Mouse (Mus musculus): ENCODE results near the gene Qprt. TPM values are rescaled to one million over a fixed set of nuclear protein-coding genes. Genes with fewer than 3 reads are reported as not detected.
A peak's percentile ranks its signal among the peaks of the same experiment; 100 is the strongest.
"Not testable (repeated sequence)": the region's sequence is repeated elsewhere in the genome, so short reads cannot be mapped to it uniquely, and the experiment has no call there.

The Qprt gene
- total RNA-seq, 1 experiment from 2014 or later, result 2.3 TPM

DNA sequence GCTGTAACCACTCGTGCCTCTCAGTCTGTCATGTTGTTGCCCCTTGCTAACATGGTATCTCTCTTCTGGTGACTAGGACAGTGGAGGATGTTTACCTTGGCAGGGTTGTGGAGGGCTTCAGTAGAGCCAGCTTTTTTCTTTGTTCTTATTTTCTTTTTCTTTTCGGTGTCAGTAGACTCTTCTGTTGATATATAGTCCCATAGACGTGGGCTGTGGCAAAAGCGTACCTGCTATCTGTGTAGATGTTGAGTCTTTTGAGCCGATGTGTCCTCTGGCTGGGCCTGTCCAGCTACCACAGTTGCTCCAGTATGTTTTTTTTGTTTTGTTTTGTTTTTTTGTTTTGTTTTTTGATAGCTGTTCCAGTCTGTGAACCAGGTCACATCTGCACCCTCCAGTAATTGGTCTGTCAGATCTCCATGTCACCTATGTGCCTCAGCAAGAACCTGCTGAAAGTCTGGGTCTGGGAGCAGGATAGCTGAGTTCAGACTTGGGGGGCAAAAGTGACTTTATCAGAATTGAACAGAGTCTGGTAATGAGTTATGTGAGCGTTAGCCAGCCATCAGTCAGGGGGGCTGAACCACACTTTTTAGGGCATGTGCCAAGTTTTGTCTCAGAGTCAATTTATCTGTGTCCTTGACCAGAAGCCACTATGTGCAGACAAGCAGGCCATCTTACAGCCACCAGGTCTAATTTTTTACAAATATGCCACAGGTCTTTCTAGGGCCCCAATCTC is 34.6 kb downstream of the Qprt start, which contains the start of gene Zg16:
TSS of gene Zg16 (minus strand) at position 51 of the 733 bp plus-strand sequence.
- ATAC-seq (replicated peaks in 1 of 2; ENCODE audit: insufficient read depth in 1 of 2, low FRiP score in 2 of 2, low TSS enrichment in 1 of 2, low read depth in 1 of 2, poor library complexity in 2 of 2, severe bottlenecking in 2 of 2), result not testable (repeated sequence)

GRCm38 (mm10) chr7:127085751-127086150 is 36.3 kb downstream of the Qprt start:
- ATAC-seq (replicated peaks in 1 of 2; ENCODE audit: insufficient read depth in 1 of 2, low FRiP score in 2 of 2, low TSS enrichment in 1 of 2, low read depth in 1 of 2, poor library complexity in 2 of 2, severe bottlenecking in 2 of 2), result not testable (repeated sequence)

- ATAC-seq (replicated peaks in 1 of 2; ENCODE audit: insufficient read depth in 1 of 2, low FRiP score in 2 of 2, low TSS enrichment in 1 of 2, low read depth in 1 of 2, poor library complexity in 2 of 2, severe bottlenecking in 2 of 2), result no peak
These were observed 37.2 kb downstream of the Qprt start for GRCm38 (mm10) chr7:127084794-127085193.

GRCm38 (mm10) chr7:127083689-127084088 is 38.3 kb downstream of the Qprt start:
- ATAC-seq (replicated peaks in 1 of 2; ENCODE audit: insufficient read depth in 1 of 2, low FRiP score in 2 of 2, low TSS enrichment in 1 of 2, low read depth in 1 of 2, poor library complexity in 2 of 2, severe bottlenecking in 2 of 2), result no peak

- ATAC-seq (replicated peaks in 1 of 2; ENCODE audit: insufficient read depth in 1 of 2, low FRiP score in 2 of 2, low TSS enrichment in 1 of 2, low read depth in 1 of 2, poor library complexity in 2 of 2, severe bottlenecking in 2 of 2), result no peak
These were observed 39.0 kb downstream of the Qprt start for GRCm38 (mm10) chr7:127082995-127083394.

DNA sequence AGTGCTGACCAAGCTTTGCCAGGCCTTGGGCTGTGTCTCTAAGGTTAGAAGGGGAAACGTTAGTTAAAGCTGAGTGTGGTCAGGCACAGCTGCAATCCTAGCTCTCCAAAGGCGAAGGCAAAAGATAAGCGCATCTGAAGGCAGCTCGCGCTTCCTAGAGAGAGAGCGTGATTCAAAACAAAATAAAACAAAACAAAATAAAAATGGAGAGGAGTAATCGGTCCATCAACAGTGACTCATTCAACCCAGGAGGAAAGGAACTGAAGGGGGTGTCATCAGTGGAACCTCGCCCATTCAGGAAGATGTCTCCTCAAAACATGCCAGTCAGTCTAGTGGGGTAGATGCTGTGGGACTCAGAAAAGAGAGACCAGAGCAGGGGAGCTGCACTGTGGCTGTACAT is 39.8 kb downstream of the Qprt start:
- ATAC-seq (replicated peaks in 1 of 2; ENCODE audit: insufficient read depth in 1 of 2, low FRiP score in 2 of 2, low TSS enrichment in 1 of 2, low read depth in 1 of 2, poor library complexity in 2 of 2, severe bottlenecking in 2 of 2), result no peak

GRCm38 (mm10) chr7:127080045-127080444 is 42.0 kb downstream of the Qprt start:
- ATAC-seq (replicated peaks in 1 of 2; ENCODE audit: insufficient read depth in 1 of 2, low FRiP score in 2 of 2, low TSS enrichment in 1 of 2, low read depth in 1 of 2, poor library complexity in 2 of 2, severe bottlenecking in 2 of 2), result peak; percentile 58 to 77

DNA sequence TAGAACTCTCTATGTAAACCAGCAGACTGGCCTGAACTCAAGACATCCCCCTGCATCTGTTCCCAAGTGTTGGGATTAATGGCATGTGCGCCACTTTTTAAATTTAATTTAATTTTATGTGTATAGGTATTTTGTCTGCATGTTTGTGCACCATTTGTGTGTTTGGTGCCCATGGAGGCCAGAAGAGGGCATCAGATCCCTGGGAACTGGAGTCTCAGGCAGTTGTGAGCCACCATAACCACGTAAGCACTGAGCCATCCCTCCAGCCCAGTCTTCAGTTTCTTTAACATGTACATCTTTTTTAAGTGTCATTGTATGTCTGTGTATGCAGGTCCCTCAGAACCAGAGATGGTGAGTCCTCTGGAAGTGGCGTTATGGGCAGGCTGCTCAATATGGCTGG is 44.3 kb downstream of the Qprt start:
- no peak for ATAC-seq (replicated peaks in 1 of 2; ENCODE audit: insufficient read depth in 1 of 2, low FRiP score in 2 of 2, low TSS enrichment in 1 of 2, low read depth in 1 of 2, poor library complexity in 2 of 2, severe bottlenecking in 2 of 2)

- ATAC-seq (replicated peaks in 1 of 2; ENCODE audit: insufficient read depth in 1 of 2, low FRiP score in 2 of 2, low TSS enrichment in 1 of 2, low read depth in 1 of 2, poor library complexity in 2 of 2, severe bottlenecking in 2 of 2), result no peak
These were observed 45.8 kb downstream of the Qprt start for GRCm38 (mm10) chr7:127076188-127076587.

DNA sequence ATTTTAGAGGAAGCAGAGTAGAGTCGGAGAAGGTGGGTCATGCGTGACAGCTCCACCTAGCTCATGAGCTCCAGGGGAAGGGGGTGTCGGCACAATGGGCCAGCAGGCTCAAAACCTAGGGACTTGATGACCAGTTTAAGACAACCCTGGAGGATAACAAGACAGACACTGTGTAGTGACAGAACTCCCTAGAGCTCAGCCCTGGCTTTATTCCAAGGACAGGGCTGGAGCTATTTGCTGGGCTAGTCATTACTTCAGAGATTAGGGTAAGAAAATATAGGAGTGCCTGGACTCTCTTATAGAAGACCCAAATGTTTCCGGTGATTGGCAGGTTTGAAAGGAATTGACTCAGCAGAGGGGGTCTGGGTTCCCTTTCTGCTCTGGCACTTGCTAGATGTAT is 48.8 kb downstream of the Qprt start:
- ATAC-seq (replicated peaks in 1 of 2; ENCODE audit: insufficient read depth in 1 of 2, low FRiP score in 2 of 2, low TSS enrichment in 1 of 2, low read depth in 1 of 2, poor library complexity in 2 of 2, severe bottlenecking in 2 of 2), result no peak

DNA sequence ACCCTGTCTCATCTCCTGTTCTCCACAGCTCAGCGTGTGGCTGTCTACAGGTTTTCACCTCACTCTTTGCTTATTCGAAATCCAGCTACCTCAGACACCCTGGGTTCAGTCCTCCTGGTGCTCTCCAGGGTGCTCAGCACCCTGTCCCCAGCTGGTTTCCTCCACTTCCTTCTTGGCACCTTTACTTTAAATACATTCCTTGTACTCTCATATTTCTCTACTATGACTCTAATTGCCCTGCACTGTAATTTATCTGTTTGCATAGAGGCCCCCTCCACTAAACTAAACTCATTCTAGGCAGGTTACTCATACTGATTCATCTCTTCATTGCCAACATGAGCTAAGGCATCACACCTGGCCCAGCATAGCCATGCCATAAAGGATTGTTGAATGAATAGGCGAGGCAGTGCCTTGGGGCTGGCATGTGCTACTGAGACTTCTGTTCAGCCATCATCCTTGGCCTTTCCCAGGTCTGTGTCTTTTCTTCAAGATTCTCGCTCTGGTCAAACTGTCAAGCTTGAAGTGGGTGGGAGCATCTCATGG is 51.1 kb downstream of the Qprt start:
- no peak for ATAC-seq (replicated peaks in 1 of 2; ENCODE audit: insufficient read depth in 1 of 2, low FRiP score in 2 of 2, low TSS enrichment in 1 of 2, low read depth in 1 of 2, poor library complexity in 2 of 2, severe bottlenecking in 2 of 2)

DNA sequence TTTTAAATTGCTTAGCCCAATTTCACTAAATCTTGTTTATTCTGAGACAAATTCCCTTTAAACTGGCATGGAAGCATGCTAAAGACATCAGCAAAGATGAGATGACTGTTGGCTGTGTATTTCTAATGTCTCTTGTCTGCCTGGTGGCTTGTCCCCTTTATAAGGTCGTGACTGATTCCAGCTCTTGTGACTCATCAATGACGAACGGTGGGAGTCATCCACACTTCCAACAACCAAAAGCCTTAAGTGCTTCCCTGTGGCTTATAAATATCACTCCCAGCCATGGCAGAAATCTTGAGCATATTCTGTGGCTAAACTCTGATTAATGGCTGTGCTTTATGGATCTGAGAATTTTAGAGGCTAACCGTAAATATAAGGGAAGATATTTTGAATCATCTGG is 55.7 kb downstream of the Qprt start:
- no peak for ATAC-seq (replicated peaks in 1 of 2; ENCODE audit: insufficient read depth in 1 of 2, low FRiP score in 2 of 2, low TSS enrichment in 1 of 2, low read depth in 1 of 2, poor library complexity in 2 of 2, severe bottlenecking in 2 of 2)

DNA sequence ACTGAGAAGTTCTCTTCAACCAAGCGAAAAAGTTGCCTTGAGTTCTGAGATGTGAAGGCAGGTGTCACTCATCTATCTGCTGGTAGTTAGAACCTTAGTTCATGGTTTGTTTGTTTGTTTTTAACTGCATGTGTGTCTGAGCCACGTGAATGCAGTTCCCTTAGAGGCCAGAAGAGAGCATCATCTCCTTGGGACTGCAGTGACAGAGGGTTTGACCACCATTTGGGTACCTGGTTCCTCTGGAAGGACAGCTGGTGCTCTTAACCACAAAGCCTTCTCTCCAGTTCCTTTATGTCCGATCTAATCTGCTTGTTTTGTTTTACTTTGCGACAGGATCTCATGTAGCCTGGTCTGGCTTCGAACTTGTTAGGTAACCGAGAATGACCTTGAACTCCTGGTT is 56.5 kb downstream of the Qprt start:
- ATAC-seq (replicated peaks in 1 of 2; ENCODE audit: insufficient read depth in 1 of 2, low FRiP score in 2 of 2, low TSS enrichment in 1 of 2, low read depth in 1 of 2, poor library complexity in 2 of 2, severe bottlenecking in 2 of 2), result no peak

Other genes starting within 250 kb of the Qprt start
- 31.7 and 32.7 TPM in 2 replicates for gene Taok2, start 237.5 kb downstream of the Qprt start, total RNA-seq (2017)
- gene Tmem219, start 199.3 kb downstream of the Qprt start, total RNA-seq (2017), result 14.5 and 25.6 TPM in 2 replicates
- gene Kctd13, start 193.3 kb downstream of the Qprt start, total RNA-seq (2017), result 9.3 and 15.8 TPM in 2 replicates
- gene Asphd1, start 172.6 kb downstream of the Qprt start, total RNA-seq (2017), result not detected in 2 replicates
- gene Sez6l2, start 171.7 kb downstream of the Qprt start, total RNA-seq (2017), result 0.25 and 0.63 TPM in 2 replicates
- 33.1 and 56.3 TPM in 2 replicates for gene Cdipt, start 146.3 kb downstream of the Qprt start, total RNA-seq (2017)
- gene Cdiptos, start 146.1 kb downstream of the Qprt start, total RNA-seq (2017), result 1.6 and 2.3 TPM in 2 replicates
- gene Mvp, start 107.6 kb downstream of the Qprt start, total RNA-seq (2017), result 26.2 and 39.0 TPM in 2 replicates
- not detected in 2 replicates for gene Pagr1b, start 105.7 kb downstream of the Qprt start, total RNA-seq (2017)
- gene Pagr1a, start 104.9 kb downstream of the Qprt start, total RNA-seq (2017), result 3.7 and 9.9 TPM in 2 replicates
- gene Gm42742, start 101.1 kb downstream of the Qprt start, total RNA-seq (2017), result 35.6 and 38.7 TPM in 2 replicates
- gene Prrt2, start 101.0 kb downstream of the Qprt start, total RNA-seq (2017), result 0.30 and 0.69 TPM in 2 replicates
- gene Maz, start 95.2 kb downstream of the Qprt start, total RNA-seq (2017), result 53.3 and 65.4 TPM in 2 replicates
- 74.5 and 90.1 TPM in 2 replicates for gene Kif22, start 79.8 kb downstream of the Qprt start, total RNA-seq (2017)
- gene Zg16, start 34.9 kb downstream of the Qprt start, total RNA-seq (2017), result 3.8 and 5.7 TPM in 2 replicates
- 30.3 and 42.1 TPM in 2 replicates for gene AI467606, start 30.9 kb downstream of the Qprt start, total RNA-seq (2017)
- 311 and 346 TPM in 2 replicates for gene Spn, start 15.6 kb upstream of the Qprt start, total RNA-seq (2017)
- gene Cd2bp2, start 73.8 kb upstream of the Qprt start, total RNA-seq (2017), result 32.0 and 63.9 TPM in 2 replicates
- 33.2 and 36.4 TPM in 2 replicates for gene Tbc1d10b, start 86.2 kb upstream of the Qprt start, total RNA-seq (2017)
- gene Mylpf, start 86.7 kb upstream of the Qprt start, total RNA-seq (2017), result 8.3 and 23.4 TPM in 2 replicates
- 19.8 and 29.2 TPM in 2 replicates for gene Zfp553, start 110.8 kb upstream of the Qprt start, total RNA-seq (2017)
- gene Sept1, start 110.9 kb upstream of the Qprt start, total RNA-seq (2017), result 145 and 165 TPM in 2 replicates
- 3.9 and 10.2 TPM in 2 replicates for gene Zfp771, start 122.0 kb upstream of the Qprt start, total RNA-seq (2017)
- gene Dctpp1, start 138.5 kb upstream of the Qprt start, total RNA-seq (2017), result 59.0 and 60.5 TPM in 2 replicates
- gene Sephs2, start 151.8 kb upstream of the Qprt start, total RNA-seq (2017), result 76.8 and 79.8 TPM in 2 replicates
- 13.7 and 23.1 TPM in 2 replicates for gene Itgal, start 174.0 kb upstream of the Qprt start, total RNA-seq (2017)
- 9.1 and 11.1 TPM in 2 replicates for gene Zfp768, start 223.4 kb upstream of the Qprt start, total RNA-seq (2017)